Mouse (Mus musculus) WW6 (cell line): ENCODE results near the gene Vps16.

Experiments
- DNase-seq: peaks from one replicate; pipeline ENCODE4 v3.0.0-alpha.2; 2013; ENCODE audit warnings: low read depth, low spot score

Gene Vps16

DNA sequence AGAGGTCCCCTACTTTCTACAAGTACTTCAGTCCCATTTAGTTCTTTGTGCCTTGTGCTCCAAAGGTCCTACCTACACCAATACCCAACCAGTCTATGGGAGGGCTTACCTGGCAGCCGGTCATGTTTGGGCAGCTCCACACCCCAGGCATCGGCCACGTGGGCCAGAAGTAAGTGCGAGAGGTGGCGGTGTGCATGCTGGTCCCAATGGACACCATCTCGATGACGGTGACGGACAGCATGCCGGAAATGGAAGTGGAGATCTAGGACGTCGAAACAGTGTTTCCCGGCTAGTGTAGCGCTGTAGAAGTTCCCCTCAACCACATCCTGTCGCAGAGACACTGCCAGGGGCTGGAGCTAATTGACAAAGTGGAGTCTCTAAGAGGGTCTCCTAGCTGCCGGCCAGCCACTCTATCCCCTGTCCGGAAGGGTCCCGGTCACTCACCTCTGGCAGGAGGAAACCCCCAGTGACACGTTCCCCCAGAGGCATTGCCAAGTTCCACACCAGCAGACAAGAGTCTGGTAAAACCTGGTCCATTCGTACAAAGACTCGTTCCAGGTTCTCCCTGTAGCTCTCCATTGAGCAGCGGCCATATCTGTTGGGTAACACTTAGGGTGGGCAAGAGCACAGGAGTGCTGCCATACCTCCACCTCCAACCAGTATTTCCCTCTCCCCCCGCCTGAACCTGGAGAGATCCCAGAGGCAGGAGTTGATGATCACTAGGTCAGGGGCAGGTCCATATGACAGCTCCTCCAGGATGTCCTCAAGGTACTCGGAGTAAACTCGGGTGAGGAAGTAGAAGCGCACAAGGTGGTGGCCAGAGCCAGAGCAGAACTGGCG lies 2.1 kb upstream of the Vps16 start:
- no peak for DNase-seq

DNA sequence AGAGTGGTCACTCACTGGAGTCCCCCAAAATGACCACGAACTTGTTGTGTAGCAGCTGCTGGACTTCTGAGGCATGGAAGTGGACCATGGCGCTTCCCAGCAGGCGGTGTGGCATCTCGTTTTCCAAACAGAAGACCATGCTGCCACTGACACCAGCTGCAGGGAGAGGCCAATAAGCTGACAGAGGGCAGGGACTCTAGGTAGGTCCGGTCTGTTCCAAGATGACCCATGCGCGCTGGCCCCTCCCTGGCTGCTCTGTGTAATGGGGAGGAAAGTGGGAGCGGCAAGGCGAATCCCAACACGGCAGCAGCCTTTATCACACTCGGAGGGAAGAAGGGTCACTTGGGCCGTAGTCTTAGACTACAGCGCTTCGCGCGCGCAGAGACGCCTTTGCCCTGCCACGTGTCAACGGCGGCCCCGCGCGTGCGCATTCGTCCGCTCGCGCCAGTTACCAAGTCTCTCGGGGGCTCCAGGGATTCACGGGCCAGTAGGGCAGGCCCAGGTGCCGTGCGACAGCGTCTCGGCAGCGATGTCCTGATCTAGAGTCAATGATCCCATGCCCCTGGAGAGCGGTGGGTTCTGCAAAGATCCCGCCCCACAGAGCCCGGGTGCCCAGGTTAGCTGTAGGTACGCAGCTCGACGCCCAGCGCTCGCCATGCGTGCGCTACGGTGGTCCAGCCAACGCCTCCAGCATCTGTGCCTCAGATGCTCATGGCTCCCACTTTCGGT lies 578 bp upstream of the Vps16 start:
- DNase-seq, result peak; percentile 34

DNA sequence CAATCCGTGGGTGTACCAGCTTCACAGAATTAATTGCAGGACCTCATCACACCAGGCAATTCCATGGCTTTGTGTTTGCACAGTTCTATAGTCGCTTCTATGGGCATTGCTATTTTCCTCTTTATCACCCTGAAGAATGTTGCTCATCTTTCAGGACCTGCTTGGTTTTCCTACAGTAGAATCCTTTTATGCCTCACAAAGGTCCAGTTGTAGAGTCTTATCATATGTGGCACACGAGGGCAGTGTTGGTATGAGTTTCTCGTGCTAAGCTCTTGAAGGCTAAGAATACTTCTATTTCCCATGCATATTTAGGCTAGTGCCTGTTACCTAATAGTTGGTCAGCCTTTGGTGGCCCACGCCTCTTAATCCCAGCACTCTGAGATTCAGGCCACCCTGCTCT lies 973 bp downstream of the Vps16 start:
- no peak for DNase-seq

DNA sequence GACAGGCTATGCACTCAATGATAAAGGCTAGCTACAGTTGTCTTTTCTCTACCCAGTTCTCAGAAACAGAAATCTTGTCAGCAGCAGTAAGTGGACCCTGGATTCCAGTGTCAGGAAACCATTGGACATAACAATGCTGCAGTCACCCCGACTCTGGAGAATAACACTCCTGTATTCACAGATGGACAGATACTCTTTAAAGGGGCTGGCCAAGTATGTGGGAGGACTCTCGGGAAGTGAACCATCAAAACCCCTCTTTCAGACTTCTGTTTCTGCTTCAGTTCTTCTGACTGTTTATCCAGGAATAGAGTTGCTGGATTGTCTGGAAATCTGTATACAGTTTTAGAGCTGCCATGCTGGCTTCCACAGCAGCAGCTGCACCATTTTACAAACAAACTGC lies 5.7 kb downstream of the Vps16 start:
- no peak for DNase-seq

DNA sequence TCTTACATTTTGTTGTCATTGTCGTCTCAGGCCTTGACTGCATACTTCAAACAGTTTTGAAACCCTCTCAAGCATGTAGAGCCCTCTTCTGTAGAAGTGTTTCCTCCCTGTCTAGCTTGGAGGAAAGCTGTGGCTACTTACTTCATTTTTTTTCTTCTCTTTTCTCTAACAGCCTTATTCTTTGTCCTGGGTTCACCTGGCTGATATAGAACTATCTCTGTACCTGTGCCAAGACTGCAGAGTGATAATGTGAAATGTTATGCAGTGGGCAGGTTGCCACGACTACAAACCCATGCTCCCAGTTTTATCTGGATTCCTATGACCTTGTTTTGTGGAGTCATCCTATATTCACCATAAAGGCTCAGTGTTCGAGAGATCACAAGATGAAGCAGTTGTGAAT lies 6.3 kb downstream of the Vps16 start:
- no peak for DNase-seq

DNA sequence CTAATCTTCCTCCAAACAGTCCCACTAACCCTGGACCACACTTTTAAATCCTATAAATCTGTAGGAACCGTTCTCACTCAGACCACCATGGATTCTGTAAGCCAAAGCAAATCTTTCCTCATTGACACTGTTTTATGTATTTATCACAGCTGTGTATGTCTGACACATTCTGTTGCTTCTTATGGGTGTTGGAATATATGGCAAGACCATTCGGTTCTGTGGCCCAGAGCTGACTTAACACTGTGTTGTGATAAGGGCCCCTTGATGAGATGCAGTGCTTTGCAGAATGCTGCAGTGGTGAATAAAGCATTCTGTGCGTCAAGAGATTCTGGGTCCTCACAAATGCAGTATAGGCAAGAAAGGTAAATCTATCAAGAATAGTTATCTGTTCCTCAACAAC lies 8.0 kb downstream of the Vps16 start:
- DNase-seq, result no peak

DNA sequence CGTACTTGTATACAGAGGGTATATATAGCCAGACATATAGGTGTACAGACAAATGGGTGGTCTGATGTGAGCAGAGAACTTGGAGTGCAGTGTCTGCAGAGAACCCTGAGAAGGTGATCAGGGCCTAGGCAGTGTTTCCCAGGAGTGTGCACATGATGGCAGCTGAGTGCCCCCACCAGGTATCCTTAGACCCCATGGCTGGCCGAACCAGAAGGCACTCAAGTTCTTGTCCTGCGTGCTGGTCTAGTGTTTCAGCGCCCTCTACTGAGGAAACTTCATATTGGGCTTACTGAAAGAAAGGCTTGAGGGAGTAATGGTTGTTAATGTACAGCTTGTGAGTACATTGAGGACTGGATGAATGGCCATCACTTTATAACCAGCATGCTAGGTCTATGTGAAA lies 9.0 kb downstream of the Vps16 start:
- DNase-seq, result no peak

DNA sequence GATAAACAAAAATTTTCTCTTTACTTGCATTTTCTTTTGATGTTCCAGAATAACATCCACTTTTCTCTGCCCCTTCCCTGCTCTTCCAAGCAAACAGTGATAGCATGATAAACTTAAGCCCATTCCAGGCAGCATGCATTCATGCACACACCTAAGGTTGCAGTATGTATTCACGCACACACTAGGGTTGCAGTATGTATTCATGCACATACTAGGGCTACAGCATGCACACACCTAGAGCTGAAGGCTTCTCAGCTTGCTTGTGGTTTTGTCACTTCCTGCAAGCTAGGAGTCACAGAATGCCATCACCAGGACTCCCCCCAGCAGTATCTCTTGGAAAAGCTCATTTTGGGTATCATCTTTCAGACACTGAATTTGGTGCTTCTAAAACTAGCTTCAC lies 12.6 kb downstream of the Vps16 start:
- no peak for DNase-seq

DNA sequence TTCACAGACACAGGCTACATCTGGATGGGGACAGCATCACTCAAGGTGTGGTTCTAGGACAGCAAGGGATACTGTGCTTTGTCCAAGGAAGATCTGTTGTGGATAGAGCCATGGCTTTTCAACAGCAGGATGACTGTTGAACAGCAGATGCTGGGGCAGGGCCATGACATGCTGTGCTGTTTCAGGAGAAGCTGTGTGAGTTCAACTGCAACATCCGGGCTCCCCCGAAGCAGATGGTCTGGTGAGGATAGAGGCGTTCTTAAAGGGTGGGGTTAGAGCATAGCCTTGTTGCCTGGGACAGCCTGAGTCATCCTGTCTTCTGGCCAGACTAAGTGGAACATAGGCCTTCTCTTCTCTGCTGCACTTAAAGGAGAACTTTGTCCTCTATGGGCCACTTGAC lies 14.7 kb downstream of the Vps16 start:
- DNase-seq, result no peak

DNA sequence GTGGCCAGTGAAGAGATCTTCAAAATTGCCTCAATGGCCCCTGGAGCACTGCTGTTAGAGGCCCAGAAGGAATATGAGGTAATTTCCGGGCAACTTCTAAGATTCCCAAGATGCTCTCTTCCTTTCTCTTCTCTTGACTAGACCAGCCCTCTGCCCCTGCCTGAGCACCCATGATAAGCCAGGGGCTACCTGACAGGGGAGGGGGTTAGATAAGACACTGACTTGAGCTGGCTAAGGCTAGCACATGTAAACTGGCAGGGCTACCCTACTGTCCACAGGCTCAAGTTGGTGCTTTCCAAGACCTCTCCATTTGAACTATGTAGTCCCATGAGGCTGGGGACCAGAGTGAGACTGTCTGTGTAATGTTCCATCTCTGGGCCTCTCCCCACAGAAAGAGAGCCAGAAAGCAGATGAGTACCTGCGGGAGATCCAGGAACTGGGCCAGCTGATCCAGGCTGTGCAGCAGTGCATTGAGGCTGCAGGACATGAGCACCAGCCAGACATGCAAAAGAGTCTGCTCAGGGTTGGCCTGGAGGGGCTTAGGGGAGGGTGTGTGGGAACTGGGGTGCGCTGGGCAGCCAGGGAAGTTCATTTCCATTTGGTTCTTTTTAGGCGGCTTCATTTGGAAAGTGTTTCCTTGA lies 15.8 kb downstream of the Vps16 start:
- DNase-seq, result no peak

DNA sequence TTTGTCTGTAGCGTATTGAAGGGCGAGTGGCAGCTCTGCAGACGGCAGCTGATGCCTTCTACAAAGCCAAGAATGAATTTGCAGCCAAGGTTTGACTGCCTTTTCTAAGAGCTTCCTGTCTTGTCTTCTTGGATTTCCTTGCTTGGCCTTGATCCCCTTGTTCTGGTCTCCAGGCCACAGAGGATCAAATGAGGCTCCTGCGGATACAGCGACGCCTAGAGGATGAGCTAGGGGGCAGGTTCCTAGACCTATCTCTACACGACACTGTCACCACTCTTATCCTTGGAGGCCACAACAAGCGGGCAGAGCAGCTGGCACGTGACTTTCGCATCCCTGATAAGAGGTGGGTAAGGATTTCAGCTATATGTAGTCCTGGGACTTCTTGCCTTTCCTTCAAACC lies 18.0 kb downstream of the Vps16 start:
- no peak for DNase-seq

DNA sequence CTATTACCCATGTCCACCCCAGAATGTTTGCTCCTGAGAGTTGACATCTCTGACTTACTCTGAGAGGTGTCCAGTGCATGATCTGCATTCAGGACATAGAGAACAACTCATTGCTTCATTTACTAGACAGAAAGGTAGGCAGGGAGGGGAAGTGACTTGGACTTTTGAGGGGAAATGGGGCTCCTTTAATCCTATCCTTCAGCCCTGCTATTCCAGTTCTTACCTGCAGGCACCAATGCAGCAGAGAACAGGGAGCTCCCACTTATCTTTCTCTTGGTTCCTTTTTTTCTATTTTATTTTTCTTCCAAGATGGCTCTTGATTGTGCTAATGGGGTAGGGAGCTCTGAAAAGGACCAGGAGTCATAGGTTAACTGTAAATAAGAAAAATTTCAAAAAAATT lies 24.3 kb downstream of the Vps16 start:
- no peak for DNase-seq

DNA sequence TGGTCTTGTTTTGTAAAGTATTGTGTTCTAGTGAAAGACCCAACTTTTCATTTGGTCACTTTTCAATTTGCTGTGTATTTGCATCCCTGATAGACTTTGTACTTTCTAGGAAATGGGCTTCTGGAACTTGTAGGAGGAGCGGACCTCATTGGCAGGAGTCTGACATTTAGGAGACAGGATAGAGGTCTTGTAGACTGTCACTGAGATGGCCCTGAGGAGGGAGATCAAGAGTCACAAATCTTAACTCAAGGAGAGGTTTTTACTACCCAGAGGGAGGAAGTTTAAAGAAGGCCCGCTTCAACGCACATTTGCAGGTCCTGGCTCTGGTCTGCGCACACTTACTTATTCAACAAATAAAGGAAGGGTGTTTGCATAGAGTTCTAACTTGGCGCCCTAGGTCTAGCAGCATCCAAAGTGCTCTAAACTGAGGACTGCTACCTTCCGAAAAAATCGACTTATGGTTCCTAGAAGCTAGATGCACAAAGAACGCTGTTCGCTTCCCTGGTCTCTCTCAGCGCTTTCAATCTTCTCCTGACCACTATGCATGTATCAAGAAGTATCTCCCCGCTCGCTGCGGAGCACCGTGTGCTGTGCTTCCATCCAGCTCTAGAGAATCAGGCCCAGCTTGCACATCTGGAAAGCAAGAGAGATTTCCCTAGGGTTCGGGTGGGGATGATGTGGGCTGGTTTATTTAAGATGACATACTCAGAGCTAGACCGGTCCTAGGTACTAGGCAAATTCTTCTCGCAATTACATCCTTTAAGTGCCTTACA lies 25.1 kb downstream of the Vps16 start:
- DNase-seq, result no peak

DNA sequence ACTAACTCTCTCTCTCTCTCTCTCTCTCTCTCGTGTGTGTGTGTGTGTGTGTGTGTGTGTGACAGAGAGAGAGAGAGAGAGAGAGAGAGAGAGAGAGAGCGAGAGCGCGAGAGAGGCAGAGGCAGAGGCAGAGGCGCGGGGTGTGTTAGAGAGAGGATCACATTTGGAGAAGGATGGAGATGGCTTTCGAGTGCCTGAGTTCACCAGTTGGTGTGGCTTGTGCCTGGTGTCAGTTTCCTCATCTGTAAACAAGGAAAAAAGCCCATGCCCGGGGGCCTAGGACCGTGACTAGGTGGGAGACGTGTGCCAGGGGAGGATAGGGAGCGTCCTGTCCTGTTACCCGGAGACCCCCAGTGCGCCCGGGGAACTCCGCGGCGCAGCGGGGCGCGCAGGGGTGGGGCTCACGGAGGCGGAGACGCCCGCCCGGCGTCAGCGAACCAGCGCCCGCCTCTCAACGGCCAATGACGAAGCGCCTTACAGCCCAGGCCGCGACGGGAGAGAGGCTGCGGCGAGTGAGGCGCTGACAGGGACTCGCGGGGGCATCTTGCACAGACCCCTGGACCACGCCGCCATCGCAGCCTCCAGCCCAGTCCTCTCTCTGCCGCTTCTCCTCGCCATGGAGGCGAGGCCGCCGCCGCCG lies 25.8 kb downstream of the Vps16 start, which contains the start of gene Ptpra:
Gene Ptpra, plus strand, starts transcription at position 485 of the 640 bp plus-strand sequence.
- peak; percentile 52 for DNase-seq

DNA sequence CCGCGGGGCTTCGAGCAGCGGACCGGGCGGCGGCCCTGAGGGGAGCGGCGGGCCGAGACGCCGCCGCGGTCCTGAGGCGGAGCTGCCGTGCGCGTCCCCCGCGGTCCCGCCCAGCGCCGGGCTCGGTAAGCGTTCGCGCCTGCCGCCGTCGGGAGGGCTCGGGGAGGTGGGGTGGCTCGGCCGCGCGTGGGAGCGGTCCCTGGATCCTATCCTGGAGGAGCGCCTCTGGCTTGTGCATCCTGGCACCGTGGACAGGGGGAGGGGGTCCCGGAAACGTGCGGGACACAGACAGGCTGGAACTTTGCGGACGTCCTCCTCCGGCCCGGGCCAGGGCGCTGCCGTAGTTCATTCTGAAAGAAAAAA lies 26.3 kb downstream of the Vps16 start:
- no peak for DNase-seq

DNA sequence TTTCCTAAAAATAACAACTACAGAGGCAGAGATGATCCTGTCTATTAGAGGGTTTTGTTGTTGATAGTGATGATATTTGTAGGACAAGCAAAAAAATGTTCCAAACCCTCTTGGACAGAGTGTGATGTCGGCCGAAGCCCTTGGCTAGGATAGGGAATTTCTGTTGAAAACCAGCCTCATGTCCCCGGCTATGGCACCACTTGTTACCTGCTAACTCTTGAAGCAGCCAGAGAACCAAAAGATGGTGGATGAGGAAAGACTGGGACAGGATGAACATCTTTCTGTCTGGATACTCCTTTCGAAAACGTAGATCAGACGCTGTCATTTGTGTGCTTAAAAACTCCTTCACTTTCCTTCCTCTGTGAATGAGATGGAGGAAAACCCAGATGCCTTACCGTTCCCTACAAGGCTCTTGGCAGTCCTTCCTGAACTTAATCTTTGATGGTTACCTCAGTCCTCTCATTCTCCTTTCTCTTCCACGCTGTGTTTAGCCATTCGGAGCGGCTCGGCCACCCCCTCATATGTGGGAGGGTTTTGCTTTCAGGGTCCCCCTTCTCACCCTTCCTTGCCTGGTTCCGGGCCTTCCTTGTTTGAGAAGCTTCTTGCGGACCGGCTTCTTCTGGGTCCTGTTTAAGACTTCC lies 27.1 kb downstream of the Vps16 start:
- no peak for DNase-seq

DNA sequence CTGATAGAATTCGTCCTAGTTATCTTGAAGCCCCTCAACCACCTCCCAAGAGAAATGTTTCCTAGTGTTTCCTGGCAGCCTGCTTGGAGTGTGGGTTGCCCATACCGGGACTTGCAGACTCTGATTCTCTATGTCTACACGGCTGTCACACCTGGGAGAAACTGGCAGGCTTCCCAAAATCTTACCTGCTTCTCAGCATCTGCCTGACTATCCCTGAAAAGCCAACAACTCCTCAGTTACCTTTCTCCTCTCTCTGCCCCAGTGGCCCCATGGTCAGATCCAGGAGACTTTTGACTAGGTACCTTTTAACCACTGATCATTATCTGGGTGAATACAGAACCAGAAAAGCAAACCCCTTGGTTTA lies 27.6 kb downstream of the Vps16 start:
- DNase-seq, result no peak

DNA sequence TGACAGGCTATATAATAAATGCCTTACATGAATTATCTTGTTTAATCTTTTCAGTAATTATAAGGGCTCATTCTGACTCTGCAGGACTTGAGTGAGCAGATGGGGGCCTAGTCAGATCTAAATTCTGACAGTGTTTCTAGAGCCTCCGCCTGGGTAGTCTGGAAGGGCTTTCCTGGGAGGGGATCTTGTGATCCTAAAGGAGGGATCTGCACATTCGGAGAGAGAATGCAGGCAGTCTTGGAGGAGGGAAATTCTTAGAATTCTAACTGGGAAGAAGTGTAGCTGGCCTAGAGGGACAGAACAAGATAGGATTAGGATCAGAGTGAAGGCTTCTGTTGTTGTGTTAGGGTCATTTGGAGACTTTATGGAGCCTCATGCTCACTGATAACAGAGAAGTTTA lies 28.1 kb downstream of the Vps16 start:
- no peak for DNase-seq

DNA sequence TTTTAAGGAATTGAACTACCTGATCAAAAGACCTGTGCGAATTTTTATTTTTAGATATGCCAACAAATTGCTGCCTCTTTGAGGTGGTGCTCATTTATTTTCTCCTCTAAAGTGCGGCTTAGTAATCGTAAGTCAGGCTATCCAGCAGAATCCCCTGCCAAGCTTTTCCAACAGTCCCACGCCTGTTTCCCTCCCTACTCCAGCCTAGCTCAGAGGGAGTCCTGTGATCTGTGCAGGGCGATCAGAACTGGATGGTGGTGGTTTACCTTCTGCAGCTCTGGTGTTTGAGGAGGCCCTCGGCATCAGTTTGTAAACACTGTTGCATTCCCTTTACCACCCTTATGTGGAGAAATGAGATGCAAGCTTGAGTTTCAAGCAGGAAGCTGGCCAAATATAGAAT lies 29.3 kb downstream of the Vps16 start:
- DNase-seq, result no peak

DNA sequence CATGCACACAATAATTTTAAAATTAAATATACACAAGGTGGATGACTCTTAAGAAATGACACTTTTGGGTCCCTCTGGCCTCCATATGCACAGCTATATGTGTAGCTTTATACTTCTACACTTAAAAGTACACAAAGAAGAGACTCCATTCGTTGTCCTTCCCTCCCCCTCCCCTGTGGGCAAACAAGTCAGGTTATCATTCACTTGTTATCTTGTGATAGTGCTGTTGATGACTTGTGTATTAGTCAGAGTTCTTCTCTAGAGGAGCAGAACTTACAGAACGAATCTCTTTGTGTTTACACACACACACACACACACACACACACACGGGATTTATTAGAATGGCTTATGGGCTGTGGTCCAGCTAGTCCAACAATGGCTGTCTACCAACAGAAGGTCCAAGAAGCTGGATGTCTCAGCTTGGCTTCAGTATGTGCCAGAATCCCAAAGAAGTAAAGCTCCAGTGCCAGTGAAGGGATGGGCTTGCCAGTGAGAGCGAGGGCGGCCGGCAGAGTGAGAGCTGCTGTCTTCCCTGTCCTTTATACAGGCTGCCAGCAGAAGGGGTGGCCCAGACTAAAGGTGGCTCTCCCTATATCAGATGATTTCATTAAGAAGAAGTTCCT lies 30.7 kb downstream of the Vps16 start:
- no peak for DNase-seq

DNA sequence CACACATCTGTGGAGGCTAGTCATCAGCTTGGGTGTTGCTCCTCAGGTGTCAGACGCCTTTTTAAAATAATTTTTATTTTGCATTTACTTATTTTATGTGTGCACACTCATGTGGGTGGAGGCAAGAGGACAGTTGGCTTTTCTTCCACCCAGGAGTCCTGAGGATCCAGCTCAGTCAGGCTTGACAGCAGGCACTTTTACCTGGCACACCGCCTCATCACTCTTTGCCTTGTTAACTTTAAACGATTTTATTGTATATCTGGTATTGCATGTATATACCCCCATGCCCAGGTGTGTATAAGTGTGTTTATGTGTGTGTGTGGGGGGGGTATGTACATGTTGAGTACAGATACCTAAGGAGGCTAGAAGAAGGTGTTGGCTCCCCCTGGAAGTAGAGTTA lies 33.7 kb downstream of the Vps16 start:
- DNase-seq, result no peak
